Mouse (Mus musculus): ENCODE measurements around the gene Mcm5. TPM values are rescaled to one million over a fixed set of nuclear protein-coding genes. Genes with fewer than 3 reads are reported as not detected.

Mcm5 gene
- polyA plus RNA-seq (2014; fragmentation: Nextera tagmentation; extraction: Ambion mirVana): 71.8 and 83.0 TPM in 2 replicates

GRCm38 (mm10) chr8:75109236-75109967 is at the start of gene Mcm5:
Gene Mcm5 (plus strand): TSS chr8:75109569.
- no peaks in the 10 kb centered on the region for H3K9me3 ChIP-seq (replicated peaks; ENCODE audit: control insufficient read depth, low read length)
- peak within 1 kb of the TSS; percentile 74 for H3K27ac ChIP-seq (ENCODE audit: low read depth, low read length)
- H3K9ac ChIP-seq (ENCODE audit: low read length): peak within 1 kb of the TSS; percentile 79
- H3K4me2 ChIP-seq (ENCODE audit: low read length): peak within 1 kb of the TSS; percentile 80
- peak; percentile 99 for ATAC-seq
- H3K4me1 ChIP-seq (ENCODE audit: control insufficient read depth, insufficient read depth, low read length): peaks cover 7% of the 10 kb centered on the region; the same call in 1 of the 2 replicates
- H3K27me3 ChIP-seq (replicated peaks; ENCODE audit: control insufficient read depth, insufficient read depth, low read length): no peaks in the 10 kb centered on the region
- under 1% methylated on average over 59 of the region's 59 CpGs for WGBS
- peak within 1 kb of the TSS; percentile 65 for H3K4me3 ChIP-seq (ENCODE audit: low read depth, low read length)
- peak; percentile 100 for DNase-seq (ENCODE audit: low spot score)
- H3K36me3 ChIP-seq (ENCODE audit: control insufficient read depth, insufficient read depth, low read length): peaks cover 21% of the 10 kb centered on the region

- Histone ChIP-seq H3K4me1 (ENCODE audit: control insufficient read depth, insufficient read depth, low read length) (no peaks in the 10 kb centered on the region), H3K9me3 (replicated peaks; ENCODE audit: control insufficient read depth, low read length) (no peaks in the 10 kb centered on the region), H3K27ac (ENCODE audit: low read depth, low read length) (no peak overlapping the region), H3K4me3 (ENCODE audit: low read depth, low read length) (no peak overlapping the region), H3K4me2 (ENCODE audit: low read length) (no peak overlapping the region), H3K9ac (ENCODE audit: low read length) (no peak overlapping the region), H3K27me3 (replicated peaks; ENCODE audit: control insufficient read depth, insufficient read depth, low read length) (no peaks in the 10 kb centered on the region), H3K36me3 (ENCODE audit: control insufficient read depth, insufficient read depth, low read length) (0 out of 2 replicates have a peak, but pooled peaks cover 6% of the 10 kb centered on the region)
- ATAC-seq (no peak), DNase-seq (ENCODE audit: low spot score) (no peak)
- WGBS: 78% methylated on average over 6 of the region's 6 CpGs
These were observed 49.3 kb upstream of the Mcm5 start for GRCm38 (mm10) chr8:75060022-75060421.

- DNase-seq (ENCODE audit: low spot score): no peak
- no peaks in the 10 kb centered on the region for H3K9me3 ChIP-seq (replicated peaks; ENCODE audit: control insufficient read depth, low read length)
- no peaks in the 10 kb centered on the region for H3K4me1 ChIP-seq (ENCODE audit: control insufficient read depth, insufficient read depth, low read length)
- WGBS: 82% methylated on average over 2 of the region's 2 CpGs
- ATAC-seq: no peak
- no peak overlapping the region for H3K27ac ChIP-seq (ENCODE audit: low read depth, low read length)
- 0 out of 2 replicates have a peak, but pooled peaks cover 6% of the 10 kb centered on the region for H3K36me3 ChIP-seq (ENCODE audit: control insufficient read depth, insufficient read depth, low read length)
- H3K27me3 ChIP-seq (replicated peaks; ENCODE audit: control insufficient read depth, insufficient read depth, low read length): no peaks in the 10 kb centered on the region
- no peak overlapping the region for H3K4me3 ChIP-seq (ENCODE audit: low read depth, low read length)
- H3K4me2 ChIP-seq (ENCODE audit: low read length): no peak overlapping the region
- no peak overlapping the region for H3K9ac ChIP-seq (ENCODE audit: low read length)
These were observed 48.6 kb upstream of the Mcm5 start for GRCm38 (mm10) chr8:75060815-75061214.

GRCm38 (mm10) chr8:75063290-75063689 is 46.1 kb upstream of the Mcm5 start:
- WGBS: 91% methylated on average over 3 of the region's 3 CpGs
- no peak overlapping the region for H3K9ac ChIP-seq (ENCODE audit: low read length)
- ATAC-seq: no peak

GRCm38 (mm10) chr8:75064790-75065189 is 44.6 kb upstream of the Mcm5 start:
- Histone ChIP-seq H3K4me1 (ENCODE audit: control insufficient read depth, insufficient read depth, low read length) (no peaks in the 10 kb centered on the region), H3K9me3 (replicated peaks; ENCODE audit: control insufficient read depth, low read length) (no peaks in the 10 kb centered on the region), H3K4me2 (ENCODE audit: low read length) (no peak overlapping the region), H3K27me3 (replicated peaks; ENCODE audit: control insufficient read depth, insufficient read depth, low read length) (no peaks in the 10 kb centered on the region), H3K27ac (ENCODE audit: low read depth, low read length) (no peak overlapping the region), H3K9ac (ENCODE audit: low read length) (no peak overlapping the region), H3K36me3 (ENCODE audit: control insufficient read depth, insufficient read depth, low read length) (0 out of 2 replicates have a peak, but pooled peaks cover 6% of the 10 kb centered on the region), H3K4me3 (ENCODE audit: low read depth, low read length) (no peak overlapping the region)
- WGBS: 84% methylated on average over 3 of the region's 3 CpGs
- ATAC-seq: no peak
- DNase-seq (ENCODE audit: low spot score): no peak

More at GRCm38 (mm10) chr8:75063290-75063689, 46.1 kb upstream of the Mcm5 start:
- Histone ChIP-seq H3K9me3 (replicated peaks; ENCODE audit: control insufficient read depth, low read length) (no peaks in the 10 kb centered on the region), H3K4me3 (ENCODE audit: low read depth, low read length) (no peak overlapping the region), H3K27me3 (replicated peaks; ENCODE audit: control insufficient read depth, insufficient read depth, low read length) (no peaks in the 10 kb centered on the region), H3K27ac (ENCODE audit: low read depth, low read length) (no peak overlapping the region), H3K4me1 (ENCODE audit: control insufficient read depth, insufficient read depth, low read length) (no peaks in the 10 kb centered on the region), H3K36me3 (ENCODE audit: control insufficient read depth, insufficient read depth, low read length) (0 out of 2 replicates have a peak, but pooled peaks cover 6% of the 10 kb centered on the region), H3K4me2 (ENCODE audit: low read length) (no peak overlapping the region)
- DNase-seq (ENCODE audit: low spot score): no peak

- no peak for ATAC-seq
- H3K4me2 ChIP-seq (ENCODE audit: low read length): no peak overlapping the region
- WGBS: 90% methylated on average over 6 of the region's 6 CpGs
These were observed 42.1 kb upstream of the Mcm5 start for GRCm38 (mm10) chr8:75067287-75067686.

GRCm38 (mm10) chr8:75070297-75070696 is 39.1 kb upstream of the Mcm5 start:
- Histone ChIP-seq H3K4me1 (ENCODE audit: control insufficient read depth, insufficient read depth, low read length) (no peaks in the 10 kb centered on the region), H3K9me3 (replicated peaks; ENCODE audit: control insufficient read depth, low read length) (no peaks in the 10 kb centered on the region), H3K27ac (ENCODE audit: low read depth, low read length) (no peak overlapping the region), H3K4me3 (ENCODE audit: low read depth, low read length) (no peak overlapping the region), H3K9ac (ENCODE audit: low read length) (no peak overlapping the region), H3K4me2 (ENCODE audit: low read length) (no peak overlapping the region), H3K36me3 (ENCODE audit: control insufficient read depth, insufficient read depth, low read length) (no peaks in the 10 kb centered on the region), H3K27me3 (replicated peaks; ENCODE audit: control insufficient read depth, insufficient read depth, low read length) (no peaks in the 10 kb centered on the region)
- WGBS: 89% methylated on average over 1 of the region's 1 CpGs
- no peak for DNase-seq (ENCODE audit: low spot score)
- ATAC-seq: no peak

More at GRCm38 (mm10) chr8:75067287-75067686, 42.1 kb upstream of the Mcm5 start:
- H3K4me1 ChIP-seq (ENCODE audit: control insufficient read depth, insufficient read depth, low read length): no peaks in the 10 kb centered on the region
- no peak overlapping the region for H3K27ac ChIP-seq (ENCODE audit: low read depth, low read length)
- no peak for DNase-seq (ENCODE audit: low spot score)
- H3K9ac ChIP-seq (ENCODE audit: low read length): no peak overlapping the region
- no peak overlapping the region for H3K4me3 ChIP-seq (ENCODE audit: low read depth, low read length)
- H3K9me3 ChIP-seq (replicated peaks; ENCODE audit: control insufficient read depth, low read length): no peaks in the 10 kb centered on the region
- H3K27me3 ChIP-seq (replicated peaks; ENCODE audit: control insufficient read depth, insufficient read depth, low read length): no peaks in the 10 kb centered on the region
- H3K36me3 ChIP-seq (ENCODE audit: control insufficient read depth, insufficient read depth, low read length): 0 out of 2 replicates have a peak, but pooled peaks cover 6% of the 10 kb centered on the region

- Histone ChIP-seq H3K9me3 (replicated peaks; ENCODE audit: control insufficient read depth, low read length) (no peaks in the 10 kb centered on the region), H3K36me3 (ENCODE audit: control insufficient read depth, insufficient read depth, low read length) (no peaks in the 10 kb centered on the region), H3K27me3 (replicated peaks; ENCODE audit: control insufficient read depth, insufficient read depth, low read length) (no peaks in the 10 kb centered on the region), H3K9ac (ENCODE audit: low read length) (no peak overlapping the region), H3K4me1 (ENCODE audit: control insufficient read depth, insufficient read depth, low read length) (no peaks in the 10 kb centered on the region), H3K4me2 (ENCODE audit: low read length) (no peak overlapping the region), H3K27ac (ENCODE audit: low read depth, low read length) (no peak overlapping the region), H3K4me3 (ENCODE audit: low read depth, low read length) (no peak overlapping the region)
- DNase-seq (ENCODE audit: low spot score): peak; percentile 85
- peak; percentile 90 for ATAC-seq
- 30% methylated on average over 4 of the region's 4 CpGs for WGBS
These were observed 37.6 kb upstream of the Mcm5 start for GRCm38 (mm10) chr8:75071627-75072346.

GRCm38 (mm10) chr8:75074876-75075275 is 34.5 kb upstream of the Mcm5 start:
- 100% methylated on average over 1 of the region's 1 CpGs for WGBS
- H3K36me3 ChIP-seq (ENCODE audit: control insufficient read depth, insufficient read depth, low read length): no peaks in the 10 kb centered on the region
- no peaks in the 10 kb centered on the region for H3K9me3 ChIP-seq (replicated peaks; ENCODE audit: control insufficient read depth, low read length)
- no peaks in the 10 kb centered on the region for H3K27me3 ChIP-seq (replicated peaks; ENCODE audit: control insufficient read depth, insufficient read depth, low read length)
- no peak overlapping the region for H3K9ac ChIP-seq (ENCODE audit: low read length)
- H3K4me2 ChIP-seq (ENCODE audit: low read length): no peak overlapping the region
- no peak for ATAC-seq
- H3K27ac ChIP-seq (ENCODE audit: low read depth, low read length): no peak overlapping the region
- no peak overlapping the region for H3K4me3 ChIP-seq (ENCODE audit: low read depth, low read length)
- H3K4me1 ChIP-seq (ENCODE audit: control insufficient read depth, insufficient read depth, low read length): no peaks in the 10 kb centered on the region
- no peak for DNase-seq (ENCODE audit: low spot score)

Data from forebrain, embryonic 14.5 days (tissue).